Mouse (Mus musculus) forebrain, postnatal 0 days (tissue): ENCODE measurements around the gene H2-Ab1. TPM values are rescaled to one million over a fixed set of nuclear protein-coding genes. Genes with fewer than 3 reads are reported as not detected.

Source experiments
- ATAC-seq: fragments of 200-750 bp; cut with Nextera tagmentation; 2 replicates; pipeline ENCODE4 v1.8.0; 2017; ENCODE audit warnings: mild to moderate bottlenecking, moderate library complexity
- DNase-seq: peaks from one replicate; pipeline ENCODE4 v3.0.0-alpha.2; 2015
- H3K27ac ChIP-seq: fragments of 300-500 bp; sonication (generic); 2 replicates; pipeline ENCODE4 v1.5.1; 2014; ENCODE audit warnings: low read depth, mild to moderate bottlenecking, antibody characterized with exemption, low read length, moderate library complexity, mixed read lengths
- H3K27me3 ChIP-seq: fragments of 300-500 bp; sonication (generic); 2 replicates; pipeline ENCODE4 v1.6.1; 2014; ENCODE audit warnings: mild to moderate bottlenecking, low read length, mixed read lengths; ENCODE audit not compliant: insufficient read depth
- H3K36me3 ChIP-seq: fragments of 300-500 bp; sonication (generic); 2 replicates; pipeline ENCODE4 v1.6.1; 2014; ENCODE audit warnings: mild to moderate bottlenecking, moderate library complexity; ENCODE audit not compliant: insufficient read depth
- H3K4me1 ChIP-seq: fragments of 300-500 bp; sonication (generic); 2 replicates; pipeline ENCODE4 v1.6.1; 2014; ENCODE audit warnings: antibody characterized with exemption; ENCODE audit not compliant: insufficient read depth
- H3K4me2 ChIP-seq: fragments of 300-500 bp; sonication (generic); 2 replicates; pipeline ENCODE4 v1.6.1; 2014; ENCODE audit warnings: low read depth, mild to moderate bottlenecking, moderate library complexity
- H3K4me3 ChIP-seq: fragments of 300-500 bp; sonication (generic); 2 replicates; pipeline ENCODE4 v1.5.1; 2014; ENCODE audit warnings: low read depth, low read length, mixed read lengths
- H3K9ac ChIP-seq: fragments of 300-500 bp; sonication (generic); 2 replicates; pipeline ENCODE4 v1.6.1; 2014; ENCODE audit warnings: mild to moderate bottlenecking
- H3K9me3 ChIP-seq: fragments of 300-500 bp; sonication (generic); 2 replicates; pipeline ENCODE4 v1.6.1; 2016; ENCODE audit warnings: low read length
- CTCF ChIP-seq: sonication (generic); IDR thresholded peaks from 2 replicates; pipeline ENCODE4 v1.5.1; 2016; ENCODE audit warnings: antibody characterized with exemption, control low read depth, low read depth
- WGBS: fragments of 180-500 bp; shearing (Covaris S2); extraction: QIAGEN DNeasy Blood & Tissue Kit; methylation state at CpG from one replicate; pipeline ENCODE4 v1.1.7; 2014; 5-methylcytosine and 5-hydroxymethylcytosine counted together
- polyA plus RNA-seq: library from polyadenylated mRNA; unstranded; fragments of >200 nt; fragmentation: Nextera tagmentation; extraction: Ambion mirVana; gene quantifications from 2 replicates; pipeline ENCODE4 v1.2.1, GENCODE M21; 2015
- total RNA-seq: library from RNA; depleted of rRNA; stranded (reverse); fragments of >200 nt; gene quantifications from 2 replicates; pipeline ENCODE4 v1.2.3, GENCODE M21; 2014

The H2-Ab1 gene
- total and polyA plus RNA-seq, 2 experiments from 2014 or later = 1.8 to 2.0 TPM

DNA sequence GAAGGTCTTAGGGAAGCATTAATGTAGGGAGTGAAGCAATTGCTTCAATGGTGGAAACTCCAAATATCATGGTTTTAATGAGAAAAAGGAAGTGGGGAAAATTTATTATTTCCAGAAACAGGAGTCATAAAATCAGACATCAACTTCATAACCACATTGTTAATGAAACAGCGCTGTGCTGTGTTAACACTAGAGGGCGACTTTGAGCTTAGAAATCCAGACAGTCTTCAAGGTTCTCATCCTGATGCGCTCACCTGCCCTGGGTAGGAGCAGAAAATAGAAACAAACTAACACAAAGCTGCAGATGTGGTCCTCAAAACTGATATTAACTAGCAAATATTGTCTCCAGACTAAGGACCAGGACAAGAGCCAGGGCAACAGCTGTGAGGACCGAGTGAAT, 7.6 kb upstream of the H2-Ab1 start:
- Histone ChIP-seq H3K36me3 (no peaks in the 10 kb centered on the region), H3K9me3 (no peaks in the 10 kb centered on the region), H3K4me3 (no peak overlapping the region), H3K4me1 (no peaks in the 10 kb centered on the region), H3K27ac (no peak overlapping the region), H3K9ac (no peak overlapping the region), H3K4me2 (no peak overlapping the region), H3K27me3 (no peaks in the 10 kb centered on the region)
- DNase-seq (peak; percentile 79), ATAC-seq (peak; percentile 66; the same call in 1 of the 2 replicates)
- WGBS = 15% methylated on average over 4 of the region's 4 CpGs
- peak; percentile 85 for TF ChIP-seq CTCF

DNA sequence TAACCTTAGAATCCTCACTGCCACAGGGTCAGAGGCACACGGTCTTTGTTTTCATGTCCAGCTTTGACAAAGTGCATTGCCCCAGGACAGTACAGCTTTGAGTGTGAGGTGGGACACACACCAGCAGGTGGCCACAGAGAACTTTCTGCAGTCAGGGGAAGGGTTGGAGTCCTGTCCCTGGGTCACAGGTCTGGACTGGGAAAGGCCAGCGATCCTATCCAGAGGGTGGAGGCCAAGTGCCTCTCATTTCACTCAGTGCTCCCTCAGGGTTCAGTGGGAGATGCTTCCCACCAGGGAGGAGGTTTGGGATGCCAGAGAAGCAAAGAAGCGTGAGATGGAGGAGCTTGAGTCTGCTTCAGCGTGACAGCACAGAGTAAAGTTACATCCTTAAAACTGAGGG, 5.8 kb upstream of the H2-Ab1 start:
- Histone ChIP-seq H3K27ac (no peak overlapping the region), H3K9me3 (no peaks in the 10 kb centered on the region), H3K4me1 (no peaks in the 10 kb centered on the region), H3K36me3 (no peaks in the 10 kb centered on the region), H3K27me3 (no peaks in the 10 kb centered on the region), H3K4me2 (no peak overlapping the region), H3K9ac (no peak overlapping the region), H3K4me3 (no peak overlapping the region)
- peak; percentile 19; the same call in 1 of the 2 replicates for TF ChIP-seq CTCF
- DNase-seq = no peak
- WGBS = 53% methylated on average over 4 of the region's 4 CpGs
- no peak for ATAC-seq

DNA sequence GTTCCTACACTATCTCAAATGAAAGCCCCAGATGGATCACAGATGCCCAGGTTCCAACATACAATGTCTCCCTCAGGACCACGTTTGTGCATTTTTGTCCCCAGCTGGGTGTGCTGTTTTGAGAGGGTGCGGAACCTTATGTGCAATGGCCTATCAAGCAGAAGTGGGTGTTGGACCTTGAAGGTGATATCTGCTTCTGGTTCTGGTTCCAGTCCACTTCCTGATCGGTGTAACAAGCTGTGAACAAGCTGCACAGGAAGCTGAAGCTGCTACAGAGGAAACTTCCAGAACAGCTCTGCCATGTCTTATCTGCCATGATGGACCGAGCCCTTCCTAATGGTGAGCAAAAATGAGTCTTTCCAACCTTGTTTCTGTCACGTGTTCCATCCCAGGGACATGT, 988 bp upstream of the H2-Ab1 start:
- no peaks in the 10 kb centered on the region for H3K4me1 ChIP-seq
- no peak for ATAC-seq
- no peaks in the 10 kb centered on the region for H3K9me3 ChIP-seq
- no peaks in the 10 kb centered on the region for H3K36me3 ChIP-seq
- DNase-seq = no peak
- H3K27me3 ChIP-seq = no peaks in the 10 kb centered on the region
- no peak overlapping the region for H3K27ac ChIP-seq
- no peak for TF ChIP-seq CTCF
- 88% methylated on average over 5 of the region's 5 CpGs for WGBS
- no peak overlapping the region for H3K4me2 ChIP-seq
- H3K9ac ChIP-seq = no peak overlapping the region
- no peak overlapping the region for H3K4me3 ChIP-seq

DNA sequence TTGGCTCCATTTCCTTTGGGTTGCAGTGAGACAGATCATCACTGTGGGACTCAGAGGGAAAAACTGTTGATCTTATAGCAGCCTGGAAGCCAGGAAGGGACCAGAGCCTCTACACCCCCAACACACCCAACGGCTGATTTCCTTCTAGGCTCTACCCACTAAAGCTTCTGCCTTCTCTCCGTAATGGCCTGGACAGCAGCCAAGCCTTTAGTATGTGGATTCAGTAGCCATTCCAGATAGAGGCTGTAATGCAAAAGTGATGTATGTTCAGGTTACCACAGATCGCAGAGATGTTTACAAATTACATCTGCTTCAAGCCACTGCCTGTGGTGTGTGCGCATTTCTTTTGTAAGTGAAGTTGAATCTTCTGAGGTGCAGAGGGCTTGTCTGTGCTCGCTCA, 3.1 kb downstream of the H2-Ab1 start:
- H3K9ac ChIP-seq = no peak overlapping the region
- ATAC-seq (no peak), DNase-seq (no peak)
- no peaks in the 10 kb centered on the region for H3K36me3 ChIP-seq
- 67% methylated on average over 5 of the region's 5 CpGs for WGBS
- no peak overlapping the region for H3K4me3 ChIP-seq
- peaks cover 5% of the 10 kb centered on the region for H3K4me1 ChIP-seq
- no peak overlapping the region for H3K27ac ChIP-seq
- no peak overlapping the region for H3K4me2 ChIP-seq
- H3K27me3 ChIP-seq = peaks cover 26% of the 10 kb centered on the region
- H3K9me3 ChIP-seq = no peaks in the 10 kb centered on the region
- TF ChIP-seq CTCF = no peak

DNA sequence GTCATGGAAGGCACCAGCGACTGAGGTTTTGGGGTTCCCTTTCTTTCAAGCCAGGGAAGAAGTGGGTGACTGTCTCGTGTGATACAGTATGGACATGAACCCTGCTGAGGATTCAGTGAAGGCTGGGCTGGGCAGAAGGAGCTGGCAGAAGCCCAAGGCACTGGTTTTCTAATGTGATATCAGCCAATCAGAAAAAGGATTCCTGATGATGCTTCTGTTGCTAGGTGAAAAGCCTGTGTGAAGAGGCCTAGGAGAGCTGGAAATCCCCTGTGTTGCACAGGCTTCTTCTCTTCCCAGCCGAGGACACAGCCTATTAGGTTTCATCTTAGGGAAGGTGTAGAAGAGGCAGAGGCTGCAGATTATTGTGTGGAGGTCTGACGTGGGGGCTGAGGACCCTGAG, 4.0 kb downstream of the H2-Ab1 start:
- Histone ChIP-seq H3K4me1 (peaks cover 5% of the 10 kb centered on the region), H3K4me2 (no peak overlapping the region), H3K9ac (no peak overlapping the region), H3K36me3 (no peaks in the 10 kb centered on the region), H3K27me3 (peaks cover 28% of the 10 kb centered on the region), H3K27ac (no peak overlapping the region), H3K4me3 (no peak overlapping the region), H3K9me3 (no peaks in the 10 kb centered on the region)
- WGBS = 29% methylated on average over 4 of the region's 4 CpGs
- peak; percentile 90 for DNase-seq
- ATAC-seq = peak; percentile 56
- no peak for TF ChIP-seq CTCF

DNA sequence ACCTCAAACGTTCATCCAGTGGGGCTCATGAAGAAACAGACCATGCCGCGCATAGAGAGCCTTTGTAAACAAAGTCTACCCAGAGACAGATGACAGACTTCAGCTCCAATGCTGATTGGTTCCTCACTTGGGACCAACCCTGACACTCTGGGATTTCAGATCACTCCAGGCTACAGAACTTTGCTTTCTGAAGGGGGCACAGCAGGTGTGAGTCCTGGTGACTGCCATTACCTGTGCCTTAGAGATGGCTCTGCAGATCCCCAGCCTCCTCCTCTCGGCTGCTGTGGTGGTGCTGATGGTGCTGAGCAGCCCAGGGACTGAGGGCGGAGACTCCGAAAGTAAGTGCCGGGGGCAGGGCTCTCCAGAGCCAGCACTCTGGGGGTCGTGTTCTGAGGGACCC, 5.6 kb downstream of the H2-Ab1 start:
- DNase-seq (peak; percentile 94), ATAC-seq (peak; percentile 94)
- under 1% methylated on average over 8 of the region's 8 CpGs for WGBS
- Histone ChIP-seq H3K4me3 (peak overlapping the region; percentile 40), H3K27ac (no peak overlapping the region), H3K4me1 (peaks cover 5% of the 10 kb centered on the region), H3K27me3 (peaks cover 28% of the 10 kb centered on the region), H3K36me3 (no peaks in the 10 kb centered on the region), H3K9me3 (no peaks in the 10 kb centered on the region), H3K4me2 (peak overlapping the region; percentile 79), H3K9ac (peak overlapping the region; percentile 22; the same call in 1 of the 2 replicates)
- TF ChIP-seq CTCF = no peak

DNA sequence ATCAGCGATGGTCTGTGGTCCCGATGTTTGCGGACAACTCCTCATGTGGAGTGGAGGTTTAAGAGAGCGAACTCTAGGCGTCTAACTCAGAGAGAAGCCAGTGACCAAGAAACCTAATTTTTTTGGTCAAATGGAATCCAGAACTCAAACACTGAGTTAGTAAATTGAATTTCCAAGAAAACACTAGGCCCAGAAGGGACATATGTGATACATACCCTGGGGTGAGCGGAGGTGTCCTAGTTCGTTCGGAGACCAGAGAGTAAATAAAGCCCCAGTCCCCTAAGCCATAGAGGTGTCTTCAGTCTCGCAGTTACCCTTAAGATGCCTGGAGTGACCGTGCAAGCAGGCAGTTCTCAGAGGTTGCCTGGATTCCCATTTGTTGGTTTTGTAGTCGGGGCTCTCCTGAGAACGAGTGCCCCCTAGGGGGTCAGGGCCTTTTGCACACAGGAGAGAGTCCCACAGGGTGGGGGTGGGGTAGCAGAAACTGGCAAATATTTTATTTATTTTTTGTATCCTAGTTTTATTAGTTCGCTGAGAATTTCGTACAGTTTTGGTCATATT, 6.4 kb downstream of the H2-Ab1 start:
- peak; percentile 22; the same call in 1 of the 2 replicates for TF ChIP-seq CTCF
- Histone ChIP-seq H3K27me3 (peaks cover 28% of the 10 kb centered on the region), H3K4me1 (peaks cover 5% of the 10 kb centered on the region), H3K36me3 (no peaks in the 10 kb centered on the region), H3K4me3 (peak overlapping the region; percentile 43), H3K27ac (no peak overlapping the region), H3K9ac (no peak overlapping the region), H3K9me3 (no peaks in the 10 kb centered on the region), H3K4me2 (peak overlapping the region; percentile 92)
- ATAC-seq (no peak), DNase-seq (no peak)
- 8% methylated on average over 14 of the region's 14 CpGs for WGBS
